Mouse (Mus musculus) ES-Bruce4 (cell line): Measurements from ENCODE around the gene Ddx6. TPM values are rescaled to one million over a fixed set of nuclear protein-coding genes. Genes with fewer than 3 reads are reported as not detected.

Source experiments
- H3K27ac ChIP-seq: 2 replicates; pipeline ENCODE4 v1.5.1; 2012; ENCODE audit warnings: low read length, inconsistent platforms; ENCODE audit not compliant: insufficient read depth
- H3K27me3 ChIP-seq: 2 replicates; pipeline ENCODE4 v1.6.1; 2012; ENCODE audit warnings: mild to moderate bottlenecking, low read length, inconsistent platforms; ENCODE audit not compliant: control insufficient read depth, poor library complexity, insufficient read depth, severe bottlenecking
- H3K36me3 ChIP-seq: 2 replicates; pipeline ENCODE4 v1.6.1; 2012; ENCODE audit warnings: inconsistent platforms, mild to moderate bottlenecking, low read length, moderate library complexity; ENCODE audit not compliant: control insufficient read depth, poor library complexity, insufficient read depth, severe bottlenecking
- H3K4me1 ChIP-seq: one replicate; pipeline ENCODE4 v1.8.1; 2011; ENCODE audit warnings: low read length; ENCODE audit not compliant: control insufficient read depth, insufficient read depth
- H3K4me3 ChIP-seq: 2 replicates; pipeline ENCODE4 v1.5.1; 2011; ENCODE audit warnings: low read depth, mild to moderate bottlenecking, low read length
- H3K9ac ChIP-seq: 2 replicates; pipeline ENCODE4 v1.6.1; 2012; ENCODE audit warnings: low read depth, mild to moderate bottlenecking, inconsistent platforms; ENCODE audit not compliant: poor library complexity, severe bottlenecking
- H3K9me3 ChIP-seq: replicated peaks from 2 replicates; pipeline ENCODE4 v1.6.1; 2012; ENCODE audit warnings: mild to moderate bottlenecking, low read length, inconsistent platforms; ENCODE audit not compliant: control insufficient read depth, poor library complexity, insufficient read depth, severe bottlenecking
- CTCF ChIP-seq: IDR thresholded peaks from one replicate; pipeline ENCODE4 v1.8.1; 2011; ENCODE audit warnings: low read depth, low read length
- EP300 ChIP-seq: IDR thresholded peaks from 2 replicates; pipeline ENCODE4 v1.6.1; 2011; ENCODE audit warnings: low read depth, low read length; ENCODE audit not compliant: insufficient read depth
- POLR2A ChIP-seq: IDR thresholded peaks from one replicate; pipeline ENCODE4 v1.8.1; 2011; ENCODE audit warnings: low read length; ENCODE audit not compliant: insufficient read depth
- polyA plus RNA-seq: library from polyadenylated mRNA; stranded (reverse); fragments of >200 nt; gene quantifications from 2 replicates; pipeline ENCODE4 v1.2.4, GENCODE M21; 2011; ENCODE audit warnings: low read depth; ENCODE audit not compliant: missing spikeins, insufficient read depth, insufficient read length

Ddx6 gene
- polyA plus RNA-seq, 1 experiment = 176 TPM

DNA sequence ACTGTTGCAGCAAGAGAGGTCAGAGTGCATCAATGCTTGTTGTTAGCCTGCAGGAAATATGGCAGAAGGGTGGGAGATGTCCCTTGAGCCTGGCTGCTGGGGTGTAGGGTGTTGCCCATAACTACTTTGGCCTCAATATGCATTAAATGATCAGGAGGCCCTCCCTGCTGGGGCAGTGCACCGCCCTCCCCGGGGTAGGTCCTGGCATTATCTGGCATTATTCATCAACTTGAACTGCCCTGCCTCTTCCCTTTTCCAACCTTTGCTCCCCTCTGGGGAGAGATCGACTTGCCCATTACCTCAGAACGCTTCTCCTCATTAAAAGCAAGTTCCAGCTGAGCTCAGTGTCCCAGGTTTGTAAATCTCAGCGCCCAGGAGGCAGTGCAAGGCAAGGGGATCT lies 74.9 kb downstream of the Ddx6 start:
- no peak overlapping the region for H3K4me3 ChIP-seq
- TF ChIP-seq POLR2A (no peak), CTCF (no peak), EP300 (no peak)

DNA sequence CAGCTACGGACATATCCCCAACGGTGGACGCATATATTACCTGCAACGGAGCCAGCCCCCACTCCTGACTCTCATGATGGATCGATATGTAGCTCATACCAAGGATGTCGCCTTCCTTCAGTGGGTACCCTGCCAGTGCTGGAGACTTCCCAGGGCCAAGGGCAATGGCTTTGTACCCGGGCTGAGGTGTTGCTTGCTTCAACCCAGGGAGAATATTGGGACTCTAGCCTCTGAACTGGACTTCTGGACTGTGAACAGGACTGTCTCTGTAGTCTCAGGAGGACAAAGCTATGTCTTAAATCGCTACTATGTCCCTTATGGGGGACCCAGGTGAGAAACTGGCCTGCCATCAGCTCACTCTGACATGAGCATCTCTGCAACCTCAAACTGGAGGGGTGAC lies 78.4 kb downstream of the Ddx6 start:
- Histone ChIP-seq H3K9me3 (no peaks in the 10 kb centered on the region), H3K27ac (no peak overlapping the region), H3K36me3 (no peaks in the 10 kb centered on the region), H3K4me1 (no peaks in the 10 kb centered on the region), H3K9ac (no peak overlapping the region), H3K4me3 (no peak overlapping the region), H3K27me3 (no peaks in the 10 kb centered on the region)
- TF ChIP-seq EP300 = no peak
- no peak for TF ChIP-seq POLR2A
- no peak for TF ChIP-seq CTCF

More for the DNA sequence above, 74.9 kb downstream of the Ddx6 start:
- H3K27ac ChIP-seq = no peak overlapping the region
- H3K4me1 ChIP-seq = no peaks in the 10 kb centered on the region
- no peaks in the 10 kb centered on the region for H3K27me3 ChIP-seq
- H3K9ac ChIP-seq = no peak overlapping the region
- no peaks in the 10 kb centered on the region for H3K36me3 ChIP-seq
- no peaks in the 10 kb centered on the region for H3K9me3 ChIP-seq

DNA sequence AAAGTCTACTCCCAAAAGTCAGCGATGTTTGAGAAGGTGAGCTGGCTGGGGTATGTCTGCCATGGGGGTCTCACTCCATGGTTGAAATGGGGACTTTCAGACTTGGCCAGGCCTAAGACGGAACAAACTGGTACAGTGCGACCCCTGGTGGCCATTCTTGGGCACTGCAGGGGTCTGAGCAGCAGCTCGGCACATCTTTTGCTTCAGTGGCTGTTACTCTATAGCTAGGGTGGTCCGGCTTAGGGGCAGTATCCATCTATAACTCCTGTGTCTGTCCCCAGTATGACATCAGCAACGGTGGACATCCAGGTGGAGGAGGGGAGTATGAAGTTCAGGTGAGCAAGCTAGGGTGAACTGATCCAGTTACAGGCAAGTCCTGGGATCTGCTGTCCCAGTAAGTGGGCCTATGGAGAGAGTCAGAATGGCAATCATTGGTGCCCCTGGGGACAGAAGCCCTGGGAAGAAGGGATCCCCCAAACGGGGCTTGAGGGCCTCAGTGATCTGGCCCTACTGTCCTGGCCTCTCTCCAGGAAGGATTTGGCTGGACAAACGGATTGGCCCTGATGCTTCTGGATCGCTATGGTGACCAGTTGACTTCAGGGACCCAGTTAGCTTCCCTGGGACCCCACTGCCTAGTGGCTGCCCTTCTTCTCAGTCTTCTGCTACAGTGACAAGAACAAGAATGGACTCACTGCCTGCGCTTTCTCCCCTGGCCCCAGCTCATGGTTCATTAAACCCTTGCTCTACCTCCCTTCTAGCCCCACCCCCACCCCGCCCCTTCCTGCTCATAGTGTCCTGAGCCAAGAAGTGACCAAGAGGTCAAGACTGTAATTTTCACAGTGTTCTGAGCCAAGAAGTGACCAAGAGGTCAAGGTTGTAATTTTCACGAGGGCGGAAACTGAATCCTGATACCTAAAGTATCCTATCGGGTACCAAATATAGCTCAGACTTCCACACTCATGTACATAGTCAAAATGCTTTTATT lies 80.9 kb downstream of the Ddx6 start:
- Histone ChIP-seq H3K27ac (no peak overlapping the region), H3K9me3 (no peaks in the 10 kb centered on the region), H3K4me1 (peaks cover 2% of the 10 kb centered on the region), H3K4me3 (no peak overlapping the region), H3K36me3 (no peaks in the 10 kb centered on the region), H3K9ac (no peak overlapping the region), H3K27me3 (no peaks in the 10 kb centered on the region)
- TF ChIP-seq CTCF (peak; percentile 96), EP300 (no peak), POLR2A (no peak)

DNA sequence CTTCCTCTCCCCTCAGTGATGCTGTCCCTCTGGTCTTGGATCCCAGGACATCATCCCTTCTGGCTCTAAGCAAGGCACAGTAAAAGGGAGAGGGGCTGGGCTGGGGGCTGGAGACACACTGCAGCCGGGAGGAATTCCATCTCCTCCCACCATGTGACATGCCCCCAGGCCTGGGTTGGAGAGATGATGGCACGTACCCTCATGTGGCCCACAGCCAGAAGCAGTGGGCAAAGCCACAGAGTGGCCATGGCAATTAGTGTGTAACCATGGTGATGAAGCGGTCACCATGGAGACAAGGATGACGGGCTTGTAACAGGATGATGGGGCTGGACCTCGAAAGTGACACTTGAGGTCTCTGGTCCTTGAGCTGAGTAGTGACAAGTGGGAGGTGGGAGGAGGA lies 81.9 kb downstream of the Ddx6 start:
- H3K9me3 ChIP-seq = no peaks in the 10 kb centered on the region
- no peak overlapping the region for H3K4me3 ChIP-seq
- no peaks in the 10 kb centered on the region for H3K36me3 ChIP-seq
- H3K27ac ChIP-seq = no peak overlapping the region
- no peak for TF ChIP-seq POLR2A
- no peak for TF ChIP-seq EP300
- no peak for TF ChIP-seq CTCF
- H3K27me3 ChIP-seq = no peaks in the 10 kb centered on the region
- peaks cover 6% of the 10 kb centered on the region for H3K4me1 ChIP-seq
- no peak overlapping the region for H3K9ac ChIP-seq

DNA sequence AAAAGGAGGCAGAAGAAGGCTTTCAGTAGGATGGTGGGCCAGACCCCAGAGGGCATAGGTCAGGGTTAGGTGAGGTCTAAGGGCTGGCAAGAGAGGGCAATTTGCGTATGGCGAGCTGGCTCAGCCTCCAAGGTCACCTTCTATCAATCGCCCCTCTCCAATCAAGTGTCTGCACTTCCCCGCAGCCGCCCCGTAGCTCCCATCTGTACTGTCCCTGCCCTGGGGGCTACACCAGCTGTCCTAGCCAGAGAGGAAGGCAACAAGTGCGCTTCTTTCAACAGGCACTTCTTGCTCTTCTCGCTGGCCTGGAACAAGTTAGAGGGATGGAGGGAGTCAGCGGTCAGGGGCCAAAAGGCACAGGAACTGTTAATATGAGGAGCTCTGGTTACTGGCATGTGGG lies 83.3 kb downstream of the Ddx6 start:
- Histone ChIP-seq H3K4me1 (peaks cover 6% of the 10 kb centered on the region), H3K9ac (no peak overlapping the region), H3K27ac (no peak overlapping the region), H3K9me3 (no peaks in the 10 kb centered on the region), H3K36me3 (no peaks in the 10 kb centered on the region), H3K4me3 (no peak overlapping the region), H3K27me3 (no peaks in the 10 kb centered on the region)
- TF ChIP-seq POLR2A (no peak), EP300 (peak; percentile 86)

Other genes starting within 250 kb of the Ddx6 start
- 26.7 and 30.5 TPM in 2 replicates for gene Vps11, start 243.2 kb upstream of the Ddx6 start, polyA plus RNA-seq
- gene Hyou1, start 225.4 kb upstream of the Ddx6 start, polyA plus RNA-seq = 114 and 147 TPM in 2 replicates
- 7.7 and 8.1 TPM in 2 replicates for gene Slc37a4, start 208.0 kb upstream of the Ddx6 start, polyA plus RNA-seq
- 4,348 and 4,428 TPM in 2 replicates for gene Rps25, start 197.8 kb upstream of the Ddx6 start, polyA plus RNA-seq
- 83.0 and 89.8 TPM in 2 replicates for gene Trappc4, start 197.3 kb upstream of the Ddx6 start, polyA plus RNA-seq
- 13.7 and 14.3 TPM in 2 replicates for gene Ccdc84, start 186.3 kb upstream of the Ddx6 start, polyA plus RNA-seq
- gene Foxr1, start 163.8 kb upstream of the Ddx6 start, polyA plus RNA-seq = 1.3 and 1.8 TPM in 2 replicates
- 1.7 and 2.5 TPM in 2 replicates for gene Upk2, start 149.9 kb upstream of the Ddx6 start, polyA plus RNA-seq
- gene Bcl9l, start 122.1 kb upstream of the Ddx6 start, polyA plus RNA-seq = 22.6 and 25.6 TPM in 2 replicates
- gene Cxcr5, start 43.0 kb upstream of the Ddx6 start, polyA plus RNA-seq = not detected in 2 replicates
- not detected in 2 replicates for gene Treh, start 68.3 kb downstream of the Ddx6 start, polyA plus RNA-seq
- 19.0 and 22.3 TPM in 2 replicates for gene Phldb1, start 130.3 kb downstream of the Ddx6 start, polyA plus RNA-seq
- gene Arcn1, start 163.0 kb downstream of the Ddx6 start, polyA plus RNA-seq = 259 and 291 TPM in 2 replicates
- 329 and 336 TPM in 2 replicates for gene Ift46, start 163.0 kb downstream of the Ddx6 start, polyA plus RNA-seq
- gene Tmem25, start 194.4 kb downstream of the Ddx6 start, polyA plus RNA-seq = 1.5 and 2.0 TPM in 2 replicates
- gene Ttc36, start 198.2 kb downstream of the Ddx6 start, polyA plus RNA-seq = not detected in 2 replicates